Mouse (Mus musculus) hindbrain, embryonic 14.5 days (tissue): ENCODE data around the gene Tmem97. TPM values are rescaled to one million over a fixed set of nuclear protein-coding genes. Genes with fewer than 3 reads are reported as not detected.
"Not testable (repeated sequence)": the region's sequence is repeated elsewhere in the genome, so short reads cannot be mapped to it uniquely, and the experiment has no call there.

Source experiments
- ATAC-seq: fragments of 200-750 bp; cut with Nextera tagmentation; 2 replicates; pipeline ENCODE4 v1.8.0; 2017; ENCODE audit warnings: moderate number of reproducible peaks, mild to moderate bottlenecking, moderate TSS enrichment, moderate library complexity; ENCODE audit not compliant: low FRiP score
- DNase-seq: peaks from one replicate; pipeline ENCODE4 v3.0.0-alpha.2; 2015; ENCODE audit warnings: low spot score
- H3K27ac ChIP-seq: fragments of 300-500 bp; sonication (generic); 2 replicates; pipeline ENCODE4 v1.5.1; 2014; ENCODE audit warnings: mild to moderate bottlenecking, moderate library complexity
- H3K27me3 ChIP-seq: fragments of 300-500 bp; sonication (generic); 2 replicates; pipeline ENCODE4 v1.6.1; 2014; ENCODE audit warnings: mild to moderate bottlenecking, low read length, mixed read lengths; ENCODE audit not compliant: control insufficient read depth, insufficient read depth
- H3K36me3 ChIP-seq: fragments of 300-500 bp; sonication (generic); replicated peaks from 2 replicates; pipeline ENCODE4 v1.6.1; 2014; ENCODE audit not compliant: control insufficient read depth, insufficient read depth
- H3K4me1 ChIP-seq: fragments of 300-500 bp; sonication (generic); replicated peaks from 2 replicates; pipeline ENCODE4 v1.6.1; 2014; ENCODE audit warnings: antibody characterized with exemption, low read length, mixed read lengths; ENCODE audit not compliant: control insufficient read depth, insufficient read depth
- H3K4me2 ChIP-seq: fragments of 300-500 bp; sonication (generic); replicated peaks from 2 replicates; pipeline ENCODE4 v1.6.1; 2014; ENCODE audit warnings: mild to moderate bottlenecking, moderate library complexity
- H3K4me3 ChIP-seq: fragments of 300-500 bp; sonication (generic); replicated peaks from 2 replicates; pipeline ENCODE4 v1.5.1; 2014; ENCODE audit warnings: mild to moderate bottlenecking, low read length
- H3K9ac ChIP-seq: fragments of 300-500 bp; sonication (generic); 2 replicates; pipeline ENCODE4 v1.6.1; 2014
- H3K9me3 ChIP-seq: fragments of 300-500 bp; sonication (generic); 2 replicates; pipeline ENCODE4 v1.6.1; 2016; ENCODE audit warnings: low read length; ENCODE audit not compliant: control insufficient read depth
- WGBS: fragments of 180-500 bp; shearing (Covaris S2); extraction: QIAGEN DNeasy Blood & Tissue Kit; methylation state at CpG from one replicate; pipeline ENCODE4 v1.1.7; 2014; 5-methylcytosine and 5-hydroxymethylcytosine counted together
- polyA plus RNA-seq: library from polyadenylated mRNA; unstranded; fragments of >200 nt; fragmentation: Nextera tagmentation; extraction: Ambion mirVana; gene quantifications from 2 replicates; pipeline ENCODE4 v1.2.1, GENCODE M21; 2014

Gene Tmem97
- polyA plus RNA-seq, 1 experiment from 2014 or later = 38.2 TPM

DNA sequence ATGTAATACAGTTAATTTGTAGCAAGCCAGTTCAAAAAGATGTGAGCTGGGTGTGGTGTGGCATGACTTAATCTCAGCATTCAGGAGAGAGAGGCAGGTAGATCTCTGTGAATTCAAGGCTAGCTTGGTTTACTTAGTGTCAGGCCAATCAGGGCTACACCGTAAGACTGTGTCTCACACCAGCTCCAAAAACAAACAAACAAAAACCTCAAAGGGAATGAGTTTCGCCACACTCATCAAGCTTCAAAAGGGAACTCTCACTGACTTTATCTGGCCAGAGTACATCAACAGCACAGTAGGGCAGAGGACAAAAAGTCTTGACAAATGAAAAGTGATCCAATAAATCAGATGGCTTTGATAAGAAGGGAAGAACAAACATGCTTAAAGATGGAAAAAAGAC, 24.4 kb upstream of the Tmem97 start:
- H3K9me3 ChIP-seq = no peaks in the 10 kb centered on the region

DNA sequence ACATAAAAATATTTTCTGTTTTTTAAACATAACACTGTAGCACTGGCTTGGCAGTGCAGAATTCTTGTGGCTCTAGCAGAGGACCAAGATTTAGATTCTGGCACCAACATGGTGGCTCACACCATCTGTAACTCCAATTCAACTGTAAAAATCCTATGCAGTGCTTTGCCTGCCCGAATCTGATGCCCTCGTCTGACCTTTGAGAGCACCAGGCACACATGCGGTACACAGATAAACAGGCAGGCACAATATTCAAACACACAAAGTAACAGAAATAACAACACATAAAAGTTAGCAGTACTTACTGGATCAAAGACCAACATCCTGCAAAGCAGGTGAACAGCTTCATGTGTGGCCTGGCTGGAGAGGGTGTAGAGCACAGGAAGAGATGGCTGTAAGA, 24.0 kb upstream of the Tmem97 start:
- peaks cover 81% of the 10 kb centered on the region for H3K36me3 ChIP-seq
- H3K9me3 ChIP-seq = no peaks in the 10 kb centered on the region
- WGBS = 98% methylated on average over 3 of the region's 3 CpGs
- H3K4me1 ChIP-seq = no peaks in the 10 kb centered on the region
- no peak for ATAC-seq
- H3K27ac ChIP-seq = no peak overlapping the region
- H3K4me3 ChIP-seq = no peak overlapping the region
- no peak for DNase-seq
- H3K9ac ChIP-seq = no peak overlapping the region
- no peak overlapping the region for H3K4me2 ChIP-seq
- H3K27me3 ChIP-seq = no peaks in the 10 kb centered on the region

More for the DNA sequence above, 24.4 kb upstream of the Tmem97 start:
- no peaks in the 10 kb centered on the region for H3K4me1 ChIP-seq
- H3K9ac ChIP-seq = no peak overlapping the region
- H3K4me2 ChIP-seq = no peak overlapping the region
- 68% methylated on average over 2 of the region's 2 CpGs for WGBS
- DNase-seq (no peak), ATAC-seq (no peak)
- H3K27me3 ChIP-seq = no peaks in the 10 kb centered on the region
- H3K27ac ChIP-seq = no peak overlapping the region
- H3K4me3 ChIP-seq = no peak overlapping the region
- peaks cover 81% of the 10 kb centered on the region for H3K36me3 ChIP-seq

DNA sequence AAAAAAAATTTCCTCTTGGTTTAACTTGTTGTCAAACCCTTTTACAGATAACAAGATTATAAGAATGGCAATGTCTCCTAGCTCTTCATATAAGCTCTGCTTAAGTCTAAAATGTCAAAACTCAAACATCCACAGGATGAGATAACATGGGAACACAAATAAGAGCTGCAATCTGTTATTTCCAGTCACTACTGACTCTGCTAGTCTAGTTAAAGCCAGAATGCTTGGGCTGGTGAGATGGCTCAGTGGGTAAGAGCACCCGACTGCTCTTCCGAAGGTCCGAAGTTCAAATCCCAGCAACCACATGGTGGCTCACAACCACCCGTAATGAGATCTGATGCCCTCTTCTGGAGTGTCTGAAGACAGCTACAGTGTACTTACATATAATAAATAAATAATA, 23.5 kb upstream of the Tmem97 start:
- H3K9me3 ChIP-seq, H3K4me1 ChIP-seq, H3K27ac ChIP-seq, H3K27me3 ChIP-seq, DNase-seq, ATAC-seq, H3K9ac ChIP-seq, H3K4me3 ChIP-seq, H3K4me2 ChIP-seq: not testable (repeated sequence)
- H3K36me3 ChIP-seq = peaks cover 78% of the 10 kb centered on the region
- WGBS = 97% methylated on average over 3 of the region's 4 CpGs

DNA sequence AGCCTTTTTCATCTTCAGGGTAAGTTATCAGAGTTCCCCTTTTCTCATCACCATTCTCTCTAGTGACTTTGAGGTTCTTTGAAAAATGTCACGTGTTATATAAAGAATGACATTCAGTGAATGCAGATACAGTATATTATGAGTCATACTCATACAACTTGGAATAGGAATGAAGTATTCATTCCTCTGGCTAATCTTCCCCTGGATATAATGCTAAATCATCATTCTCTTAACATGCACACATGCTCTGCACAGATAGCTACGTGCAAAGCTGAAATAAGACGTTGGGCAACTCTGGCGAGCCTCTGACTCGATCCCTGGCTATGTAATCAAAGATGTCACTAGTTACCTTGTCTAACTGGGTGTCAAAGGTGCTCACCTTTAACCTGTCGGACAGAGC, 21.3 kb upstream of the Tmem97 start:
- Histone ChIP-seq H3K4me2 (no peak overlapping the region), H3K27ac (no peak overlapping the region), H3K9ac (no peak overlapping the region), H3K4me3 (no peak overlapping the region), H3K27me3 (no peaks in the 10 kb centered on the region), H3K36me3 (peaks cover 65% of the 10 kb centered on the region), H3K4me1 (no peaks in the 10 kb centered on the region), H3K9me3 (no peaks in the 10 kb centered on the region)
- DNase-seq (no peak), ATAC-seq (no peak)
- 93% methylated on average over 6 of the region's 6 CpGs for WGBS

DNA sequence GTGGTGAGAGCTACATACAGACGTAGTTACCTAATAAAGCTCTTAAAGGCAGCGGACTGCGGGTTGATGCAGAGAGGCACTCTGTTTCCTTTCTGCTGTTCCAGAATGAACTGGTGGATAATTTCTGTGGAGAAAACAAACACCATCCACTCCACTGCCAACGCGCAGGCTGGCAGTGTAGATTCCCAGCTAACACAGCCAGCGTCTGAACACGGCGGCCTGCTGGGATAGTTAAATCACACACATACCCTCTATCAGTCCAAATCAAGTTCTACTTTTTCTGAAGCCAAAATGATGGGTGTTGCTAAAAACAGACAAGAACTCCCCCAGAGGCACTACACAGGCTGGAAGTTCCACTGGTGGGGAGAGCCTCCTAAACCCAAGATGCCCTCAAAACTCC, 20.9 kb upstream of the Tmem97 start:
- H3K4me3 ChIP-seq = no peak overlapping the region
- H3K36me3 ChIP-seq = peaks cover 66% of the 10 kb centered on the region
- H3K4me1 ChIP-seq = no peaks in the 10 kb centered on the region
- no peak overlapping the region for H3K4me2 ChIP-seq
- ATAC-seq (no peak), DNase-seq (no peak)
- no peaks in the 10 kb centered on the region for H3K27me3 ChIP-seq
- 92% methylated on average over 8 of the region's 8 CpGs for WGBS
- H3K9me3 ChIP-seq = no peaks in the 10 kb centered on the region
- no peak overlapping the region for H3K9ac ChIP-seq
- H3K27ac ChIP-seq = no peak overlapping the region

DNA sequence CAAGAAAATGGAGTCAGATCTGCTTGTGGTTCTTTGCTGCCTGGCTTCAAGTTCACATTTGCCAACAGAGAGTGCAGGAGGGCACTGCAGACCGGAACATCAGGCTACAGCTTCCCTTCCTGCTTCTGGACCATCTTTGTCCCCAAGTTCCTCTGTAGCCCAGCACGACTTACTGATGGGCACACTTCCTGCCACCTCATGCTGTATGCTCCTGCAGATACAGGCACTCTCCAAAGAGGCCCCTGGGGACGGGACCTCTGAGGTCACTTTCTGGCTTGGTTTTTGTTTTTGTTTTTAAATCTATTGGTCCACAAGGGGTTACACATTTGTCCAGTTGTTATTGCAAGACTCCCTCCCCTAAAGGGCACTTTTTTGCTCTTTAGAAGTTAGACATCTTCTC, 19.2 kb upstream of the Tmem97 start:
- no peak overlapping the region for H3K4me3 ChIP-seq
- no peak overlapping the region for H3K9ac ChIP-seq
- 81% methylated on average over 3 of the region's 3 CpGs for WGBS
- DNase-seq (no peak), ATAC-seq (no peak)
- no peaks in the 10 kb centered on the region for H3K27me3 ChIP-seq
- no peaks in the 10 kb centered on the region for H3K4me1 ChIP-seq
- H3K4me2 ChIP-seq = no peak overlapping the region
- peaks cover 60% of the 10 kb centered on the region for H3K36me3 ChIP-seq
- no peaks in the 10 kb centered on the region for H3K9me3 ChIP-seq
- no peak overlapping the region for H3K27ac ChIP-seq

DNA sequence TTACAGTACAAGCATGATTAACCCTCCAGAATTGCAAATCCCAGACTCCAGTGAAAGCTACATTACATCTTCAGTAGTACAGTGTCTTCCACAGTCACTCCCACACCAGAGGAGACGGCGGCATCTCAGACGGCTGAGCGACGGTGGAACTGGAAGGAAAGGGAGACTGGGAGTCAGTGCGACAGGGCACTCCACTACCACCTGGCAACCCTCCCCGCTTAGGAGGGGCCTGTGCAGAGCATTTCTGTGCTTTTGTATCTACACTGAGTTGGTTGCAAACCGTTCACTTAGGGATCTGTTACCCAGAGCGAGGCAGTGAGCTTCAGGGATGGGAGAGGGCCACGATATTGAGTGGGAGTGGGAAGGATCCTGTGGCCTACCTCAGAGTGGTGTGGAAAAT, 18.2 kb upstream of the Tmem97 start:
- DNase-seq (no peak), ATAC-seq (no peak)
- peaks cover 52% of the 10 kb centered on the region for H3K36me3 ChIP-seq
- no peak overlapping the region for H3K27ac ChIP-seq
- H3K9ac ChIP-seq = no peak overlapping the region
- no peaks in the 10 kb centered on the region for H3K4me1 ChIP-seq
- no peaks in the 10 kb centered on the region for H3K27me3 ChIP-seq
- WGBS = 83% methylated on average over 10 of the region's 10 CpGs
- no peak overlapping the region for H3K4me3 ChIP-seq
- no peaks in the 10 kb centered on the region for H3K9me3 ChIP-seq
- no peak overlapping the region for H3K4me2 ChIP-seq

DNA sequence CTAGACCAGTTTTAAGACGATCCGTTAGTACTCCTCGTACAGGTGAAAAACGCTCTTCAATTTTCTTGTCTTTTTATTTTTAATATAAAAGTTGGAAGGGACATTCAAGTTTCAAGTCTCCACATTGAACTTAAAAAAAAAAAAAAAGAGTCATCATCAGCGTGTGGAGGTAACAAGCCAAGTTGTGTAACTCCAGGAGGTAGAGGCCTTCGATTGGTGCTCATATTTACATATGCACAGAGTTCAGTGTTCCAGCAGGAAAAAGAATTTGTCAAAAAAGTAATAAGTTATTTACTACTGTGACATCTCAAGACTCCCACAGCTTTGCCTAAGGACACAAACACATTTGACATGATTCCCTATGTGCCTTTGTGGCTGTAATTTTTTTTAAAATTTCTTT, 17.0 kb upstream of the Tmem97 start:
- Histone ChIP-seq H3K27ac (no peak overlapping the region), H3K4me2 (no peak overlapping the region), H3K4me1 (no peaks in the 10 kb centered on the region), H3K9ac (no peak overlapping the region), H3K9me3 (no peaks in the 10 kb centered on the region), H3K4me3 (no peak overlapping the region), H3K36me3 (peaks cover 42% of the 10 kb centered on the region), H3K27me3 (no peaks in the 10 kb centered on the region)
- ATAC-seq = no peak
- WGBS = 91% methylated on average over 6 of the region's 6 CpGs
- no peak for DNase-seq

DNA sequence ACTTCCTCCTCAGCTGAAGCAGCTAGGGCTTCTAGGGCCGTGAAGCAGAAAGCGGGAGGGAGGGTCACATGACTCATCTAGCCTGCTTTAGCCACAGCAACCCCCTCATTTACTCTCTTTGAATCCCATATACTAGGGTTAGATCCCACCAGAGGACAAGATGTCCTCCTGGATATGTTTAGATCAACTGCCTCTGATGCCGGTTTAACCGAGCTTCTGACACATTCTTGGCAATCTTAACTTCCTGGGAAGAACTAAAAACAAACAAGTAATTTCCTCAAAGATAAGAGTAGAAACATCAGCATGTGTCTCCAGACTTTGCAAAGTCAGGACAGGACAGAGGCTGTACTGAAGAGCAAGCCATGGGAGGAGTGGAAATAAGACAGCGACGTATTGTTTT, 16.2 kb upstream of the Tmem97 start:
- DNase-seq (no peak), ATAC-seq (no peak)
- Histone ChIP-seq H3K9ac (no peak overlapping the region), H3K4me1 (no peaks in the 10 kb centered on the region), H3K4me2 (no peak overlapping the region), H3K36me3 (peaks cover 33% of the 10 kb centered on the region), H3K9me3 (no peaks in the 10 kb centered on the region), H3K4me3 (no peak overlapping the region), H3K27ac (no peak overlapping the region), H3K27me3 (no peaks in the 10 kb centered on the region)
- 84% methylated on average over 6 of the region's 6 CpGs for WGBS

DNA sequence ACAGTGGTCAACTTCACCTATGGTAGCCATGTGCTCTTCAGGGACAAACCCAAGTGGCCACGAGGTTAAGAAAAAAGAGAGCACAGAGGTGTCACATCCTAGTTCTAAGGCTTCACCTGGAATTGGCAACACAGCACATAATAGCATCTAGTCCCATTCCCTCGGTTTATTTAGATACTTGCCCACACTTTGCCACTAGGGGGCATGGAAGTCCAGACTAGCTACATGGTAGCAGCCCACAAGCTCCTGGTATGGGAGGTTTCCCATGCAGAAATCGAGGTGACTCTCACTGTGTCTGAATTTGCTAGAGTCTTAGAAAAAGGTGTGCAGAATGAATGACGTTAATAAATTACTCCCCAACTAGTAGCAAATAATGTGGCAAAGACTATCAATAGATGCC, 9.9 kb upstream of the Tmem97 start:
- Histone ChIP-seq H3K4me1 (no peaks in the 10 kb centered on the region), H3K27ac (no peak overlapping the region), H3K4me2 (no peak overlapping the region), H3K9ac (no peak overlapping the region), H3K9me3 (no peaks in the 10 kb centered on the region), H3K36me3 (no peaks in the 10 kb centered on the region; the same call in 1 of the 2 replicates), H3K4me3 (no peak overlapping the region), H3K27me3 (no peaks in the 10 kb centered on the region)
- peak; percentile 89 for DNase-seq
- ATAC-seq = peak; percentile 62; the same call in 1 of the 2 replicates
- WGBS = 15% methylated on average over 4 of the region's 4 CpGs
